Mouse (Mus musculus) MEL (cell line): ENCODE data around the gene Kcnh1. TPM values are rescaled to one million over a fixed set of nuclear protein-coding genes. Genes with fewer than 3 reads are reported as not detected.

Experiments
- DNase-seq: peaks from one replicate; pipeline ENCODE4 v3.0.0; 2011; ENCODE audit warnings: low read depth, low spot score
- H3K27ac ChIP-seq: 2 replicates; pipeline ENCODE4 v1.5.1; 2012; ENCODE audit warnings: low read depth, mild to moderate bottlenecking, control low read depth, low read length, moderate library complexity; ENCODE audit not compliant: control insufficient read depth
- H3K27me3 ChIP-seq, 2 experiments: fragments of 150-350 bp in 1 of 2; sonication (generic) in 1 of 2; 2 replicates each; pipeline ENCODE4 v1.6.1; 2012; ENCODE audit warnings: low read length in 2 of 2, mild to moderate bottlenecking in 2 of 2, improper control_type of control experiment in 1 of 2, moderate library complexity in 1 of 2; ENCODE audit not compliant: insufficient read depth in 2 of 2, control insufficient read depth in 1 of 2
- H3K36me3 ChIP-seq, 2 experiments: 2 replicates each; pipeline ENCODE4 v1.6.1; 2012 to 2014; ENCODE audit warnings: low read length in 2 of 2, improper control_type of control experiment in 1 of 2, inconsistent platforms in 1 of 2, mild to moderate bottlenecking in 1 of 2; ENCODE audit not compliant: insufficient read depth in 2 of 2, control insufficient read depth in 1 of 2
- H3K4me1 ChIP-seq, 2 experiments: fragments of 150-350 bp in 1 of 2; sonication (generic) in 1 of 2; 2 replicates each; pipeline ENCODE4 v1.6.1; 2012; ENCODE audit warnings: low read length in 2 of 2, improper control_type of control experiment in 1 of 2, mild to moderate bottlenecking in 1 of 2; ENCODE audit not compliant: insufficient read depth in 2 of 2, control insufficient read depth in 1 of 2
- H3K4me3 ChIP-seq, 2 experiments: fragments of 150-350 bp in 1 of 2; sonication (generic) in 1 of 2; 2 replicates each; pipeline ENCODE4 v1.5.1; 2012; ENCODE audit warnings: low read depth in 2 of 2, low read length in 2 of 2, mild to moderate bottlenecking in 2 of 2, moderate library complexity in 2 of 2, control low read depth in 1 of 2, improper control_type of control experiment in 1 of 2; ENCODE audit not compliant: control insufficient read depth in 1 of 2, insufficient read depth in 1 of 2
- H3K79me2 ChIP-seq: 2 replicates; pipeline ENCODE4 v1.6.1; 2012; ENCODE audit warnings: mild to moderate bottlenecking, low read length, moderate library complexity; ENCODE audit not compliant: control insufficient read depth, poor library complexity, insufficient read depth
- H3K9ac ChIP-seq: 2 replicates; pipeline ENCODE4 v1.6.1; 2012; ENCODE audit warnings: low read depth, mild to moderate bottlenecking, control low read depth, low read length, moderate library complexity; ENCODE audit not compliant: control insufficient read depth, poor library complexity, severe bottlenecking
- H3K9me3 ChIP-seq: fragments of 150-350 bp; sonication (generic); replicated peaks from 2 replicates; pipeline ENCODE4 v1.6.1; 2012; ENCODE audit warnings: mild to moderate bottlenecking, low read length, improper control_type of control experiment, moderate library complexity; ENCODE audit not compliant: insufficient read depth
- CHD2 ChIP-seq: IDR thresholded peaks from 2 replicates; pipeline ENCODE4 v1.6.1; 2011; ENCODE audit warnings: low read length, improper control_type of control experiment
- E2F4 ChIP-seq: IDR thresholded peaks from 2 replicates; pipeline ENCODE4 v1.6.1; 2011; ENCODE audit warnings: low read depth, low read length, improper control_type of control experiment, borderline replicate concordance
- ELF1 ChIP-seq: IDR thresholded peaks from 2 replicates; pipeline ENCODE4 v1.6.1; 2014; ENCODE audit warnings: low read depth, mild to moderate bottlenecking, inconsistent platforms, low read length, improper control_type of control experiment, moderate library complexity
- GATA1 ChIP-seq: IDR thresholded peaks from 2 replicates; pipeline ENCODE4 v1.6.1; 2011; ENCODE audit warnings: low read depth, low read length, improper control_type of control experiment
- HCFC1 ChIP-seq: IDR thresholded peaks from 2 replicates; pipeline ENCODE4 v1.6.1; 2012; ENCODE audit warnings: low read depth, mild to moderate bottlenecking, inconsistent platforms, low read length, improper control_type of control experiment, moderate library complexity
- KAT2A ChIP-seq: conservative IDR thresholded peaks from 2 replicates; pipeline ENCODE4 v1.6.1; 2012; ENCODE audit warnings: low read depth, low read length, improper control_type of control experiment, inconsistent platforms
- MEF2A ChIP-seq: IDR thresholded peaks from 2 replicates; pipeline ENCODE4 v1.6.1; 2014; ENCODE audit warnings: low read depth, mild to moderate bottlenecking, inconsistent platforms, low read length, improper control_type of control experiment; ENCODE audit not compliant: poor library complexity, insufficient replicate concordance, severe bottlenecking; ENCODE audit errors: extremely low read depth
- POLR2AphosphoS2 ChIP-seq: IDR thresholded peaks from 2 replicates; pipeline ENCODE4 v1.6.1; 2011; ENCODE audit warnings: low read length, improper control_type of control experiment
- POLR2AphosphoS5 ChIP-seq: IDR thresholded peaks from 2 replicates; pipeline ENCODE4 v1.6.1; 2012; ENCODE audit warnings: low read depth, borderline replicate concordance, mild to moderate bottlenecking, inconsistent platforms, low read length, moderate library complexity, mixed read lengths
- SIN3A ChIP-seq: IDR thresholded peaks from 2 replicates; pipeline ENCODE4 v1.6.1; 2012; ENCODE audit warnings: low read length, improper control_type of control experiment, inconsistent platforms
- TBP ChIP-seq: IDR thresholded peaks from 2 replicates; pipeline ENCODE4 v1.8.0; 2011; ENCODE audit warnings: low read depth, low read length, improper control_type of control experiment
- TCF12 ChIP-seq: IDR thresholded peaks from 2 replicates; pipeline ENCODE4 v1.6.1; 2014; ENCODE audit warnings: low read depth, mild to moderate bottlenecking, inconsistent platforms, low read length, improper control_type of control experiment, moderate library complexity
- USF1 ChIP-seq: IDR thresholded peaks from 2 replicates; pipeline ENCODE4 v1.6.1; 2014; ENCODE audit warnings: low read depth, mild to moderate bottlenecking, inconsistent platforms, low read length, improper control_type of control experiment, moderate library complexity
- USF2 ChIP-seq, 2 experiments: IDR thresholded peaks; 2 replicates each; pipeline ENCODE4 v1.6.1; 2011 to 2012; ENCODE audit warnings: improper control_type of control experiment in 2 of 2, low read length in 2 of 2, borderline replicate concordance in 1 of 2, inconsistent platforms in 1 of 2, low read depth in 1 of 2, mild to moderate bottlenecking in 1 of 2; ENCODE audit not compliant: insufficient read depth in 1 of 2
- ZNF384 ChIP-seq: IDR thresholded peaks from 2 replicates; pipeline ENCODE4 v1.6.1; 2012; ENCODE audit warnings: low read depth, mild to moderate bottlenecking, inconsistent platforms, low read length, improper control_type of control experiment
- polyA plus RNA-seq, 2 experiments: library from polyadenylated mRNA; stranded (reverse) in 1 of 2; unstranded in 1 of 2; fragments of >175 nt in 1 of 2; fragments of >200 nt in 1 of 2; gene quantifications; 2 replicates each; pipeline versions ENCODE4 v1.2.1 to v1.2.4; 2012; ENCODE audit warnings: low replicate concordance in 2 of 2, low read depth in 1 of 2; ENCODE audit not compliant: insufficient read length in 2 of 2, insufficient read depth in 1 of 2, missing spikeins in 1 of 2
- total RNA-seq: library from RNA; depleted of rRNA; stranded (reverse); fragments of 300-350 nt; gene quantifications from 2 replicates; pipeline ENCODE4 v1.2.3, GENCODE M21; 2012

Kcnh1 gene
- total and polyA plus RNA-seq, 3 experiments = not detected

- DNase-seq = peak; percentile 54
- H3K27me3 ChIP-seq = no peaks in the 10 kb centered on the region; a peak in 1 of 4 replicates
Measured at GRCm38 (mm10) chr1:192297481-192298128, 107.0 kb downstream of the Kcnh1 start.

GRCm38 (mm10) chr1:192300417-192300816, 109.8 kb downstream of the Kcnh1 start:
- TF ChIP-seq USF1 (no peak), POLR2AphosphoS5 (no peak), TCF12 (no peak), POLR2AphosphoS2 (no peak), MEF2A (no peak), KAT2A (no peak), HCFC1 (no peak), USF2 (IDR thresholded peaks at IDR 0.05; ENCODE audit: borderline replicate concordance in 1 of 2, insufficient read depth in 1 of 2, low read depth in 1 of 2, low read length in 2 of 2) (no peak), SIN3A (no peak), ELF1 (no peak), E2F4 (no peak), GATA1 (no peak), CHD2 (no peak), ZNF384 (no peak), TBP (no peak)
- no peaks in the 10 kb centered on the region; a peak in 2 of 4 replicates for H3K36me3 ChIP-seq
- H3K27ac ChIP-seq = no peak overlapping the region
- no peak for DNase-seq
- H3K79me2 ChIP-seq = no peaks in the 10 kb centered on the region
- no peaks in the 10 kb centered on the region for H3K27me3 ChIP-seq
- no peaks in the 10 kb centered on the region for H3K9me3 ChIP-seq
- no peak overlapping the region for H3K4me3 ChIP-seq
- H3K4me1 ChIP-seq = no peaks in the 10 kb centered on the region; a peak in 1 of 4 replicates
- no peak overlapping the region for H3K9ac ChIP-seq

More at GRCm38 (mm10) chr1:192297481-192298128, 107.0 kb downstream of the Kcnh1 start:
- H3K4me3 ChIP-seq = no peak overlapping the region
- peak; percentile 39; the same call in 1 of the 2 replicates for TF ChIP-seq ZNF384
- no peak for TF ChIP-seq E2F4
- H3K9me3 ChIP-seq = no peaks in the 10 kb centered on the region
- H3K79me2 ChIP-seq = no peaks in the 10 kb centered on the region
- H3K36me3 ChIP-seq = no peaks in the 10 kb centered on the region; a peak in 2 of 4 replicates
- no peaks in the 10 kb centered on the region; a peak in 1 of 4 replicates for H3K4me1 ChIP-seq
- no peak overlapping the region for H3K9ac ChIP-seq
- H3K27ac ChIP-seq = no peak overlapping the region
